Mouse (Mus musculus) gastrocnemius, adult 8-10 months (tissue): ENCODE data around the gene Alg5. TPM values are rescaled to one million over a fixed set of nuclear protein-coding genes. Genes with fewer than 3 reads are reported as not detected.

ENCODE experiments used
- DNase-seq, 2 experiments: peaks; one replicate each; pipeline ENCODE4 v3.0.0; 2022; ENCODE audit warnings: low spot score in 2 of 2
- total RNA-seq, 4 experiments: library from RNA; stranded (reverse); gene quantifications; 2 replicates each; pipeline ENCODE4 v1.2.4; 2022

The Alg5 gene
- total RNA-seq, 4 experiments from 2014 or later, result 6.3 to 7.9 (median 7.3) TPM

GRCm38 (mm10) chr3:54791822-54792677 lies 56.7 kb downstream of the Alg5 start:
- DNase-seq, result no peak

GRCm38 (mm10) chr3:54793762-54794161 lies 58.4 kb downstream of the Alg5 start:
- no peak for DNase-seq

- no peak for DNase-seq
Observed at GRCm38 (mm10) chr3:54795379-54795778, 60.0 kb downstream of the Alg5 start.

- DNase-seq, result no peak
Observed at GRCm38 (mm10) chr3:54795806-54796205, 60.5 kb downstream of the Alg5 start.

GRCm38 (mm10) chr3:54797211-54797610 lies 61.9 kb downstream of the Alg5 start:
- DNase-seq, result no peak

Other genes with a start within 250 kb of the Alg5 start
- 10 to 100 TPM in 2 of 4 experiments, 1 to 10 TPM in 2; 9.0 to 13.8 (median 10.8) TPM for gene Supt20, start 42.7 kb upstream of the Alg5 start, total RNA-seq
- not detected for gene Gm21958, start 21.2 kb upstream of the Alg5 start, total RNA-seq
- gene Exosc8, start 146 bp upstream of the Alg5 start, total RNA-seq, result 10 to 100 TPM in 2 of 4 experiments, 1 to 10 TPM in 2; 7.7 to 16.0 (median 10.2) TPM
- under 1 TPM; 0.05 to 0.29 (median 0.11) TPM for gene Smad9, start 20.0 kb downstream of the Alg5 start, total RNA-seq
- 10 to 100 TPM; 23.9 to 34.6 (median 29.8) TPM for gene Rfxap, start 72.3 kb downstream of the Alg5 start, total RNA-seq
- not detected for gene Sertm1, start 180.3 kb downstream of the Alg5 start, total RNA-seq